Mouse (Mus musculus) neural tube, embryonic 12.5 days (tissue): Measurements from ENCODE around the gene Mef2b. TPM values are rescaled to one million over a fixed set of nuclear protein-coding genes. Genes with fewer than 3 reads are reported as not detected.
"Not testable (repeated sequence)": the region's sequence is repeated elsewhere in the genome, so short reads cannot be mapped to it uniquely, and the experiment has no call there.

Experiments used
- ATAC-seq: fragments of 200-750 bp; cut with Nextera tagmentation; 2 replicates; pipeline ENCODE4 v1.8.0; 2017; ENCODE audit warnings: low read depth, mild to moderate bottlenecking, moderate TSS enrichment, moderate library complexity; ENCODE audit not compliant: low FRiP score
- H3K27ac ChIP-seq: fragments of 300-500 bp; sonication (generic); 2 replicates; pipeline ENCODE4 v1.5.1; 2016
- H3K27me3 ChIP-seq: fragments of 300-500 bp; sonication (generic); replicated peaks from 2 replicates; pipeline ENCODE4 v1.6.1; 2016; ENCODE audit warnings: mild to moderate bottlenecking
- H3K36me3 ChIP-seq: fragments of 300-500 bp; sonication (generic); 2 replicates; pipeline ENCODE4 v1.6.1; 2016; ENCODE audit warnings: mild to moderate bottlenecking
- H3K4me1 ChIP-seq: fragments of 300-500 bp; sonication (generic); 2 replicates; pipeline ENCODE4 v1.6.1; 2016
- H3K4me2 ChIP-seq: fragments of 300-500 bp; sonication (generic); replicated peaks from 2 replicates; pipeline ENCODE4 v1.6.1; 2016; ENCODE audit warnings: mild to moderate bottlenecking
- H3K4me3 ChIP-seq: fragments of 300-500 bp; sonication (generic); 2 replicates; pipeline ENCODE4 v1.5.1; 2016
- H3K9ac ChIP-seq: fragments of 300-500 bp; sonication (generic); 2 replicates; pipeline ENCODE4 v1.6.1; 2016; ENCODE audit warnings: mild to moderate bottlenecking
- H3K9me3 ChIP-seq: fragments of 300-500 bp; sonication (generic); 2 replicates; pipeline ENCODE4 v1.6.1; 2016; ENCODE audit warnings: mild to moderate bottlenecking
- WGBS: fragments of 180-500 bp; shearing (Covaris S2); methylation state at CpG from one replicate; pipeline ENCODE4 v1.1.7; 2016; 5-methylcytosine and 5-hydroxymethylcytosine counted together
- microRNA-seq: library from miRNA; unstranded; fragments of <30 nt; microRNA quantifications from one replicate; pipeline ENCODE4, GENCODE M21; 2017
- polyA plus RNA-seq: library from polyadenylated mRNA; unstranded; fragments of >200 nt; fragmentation: Nextera tagmentation; extraction: Ambion mirVana; gene quantifications from 2 replicates; pipeline ENCODE4 v1.2.1, GENCODE M21; 2016

Mef2b gene
- polyA plus RNA-seq, 1 experiment from 2014 or later, result 0.29 TPM

- no peak for ATAC-seq
- peaks cover 13% of the 10 kb centered on the region for H3K27me3 ChIP-seq
- H3K4me3 ChIP-seq, result no peak overlapping the region
- no peaks in the 10 kb centered on the region for H3K9me3 ChIP-seq
- no peak overlapping the region for H3K9ac ChIP-seq
- H3K4me2 ChIP-seq, result no peak overlapping the region
- H3K36me3 ChIP-seq, result no peaks in the 10 kb centered on the region
- H3K27ac ChIP-seq, result no peak overlapping the region
- peaks cover 6% of the 10 kb centered on the region for H3K4me1 ChIP-seq
- WGBS, result 70% methylated on average over 3 of the region's 3 CpGs
These were observed 74.9 kb downstream of the Mef2b start for GRCm38 (mm10) chr8:70214411-70214810.

- H3K36me3 ChIP-seq, result no peaks in the 10 kb centered on the region
- no peak overlapping the region for H3K4me3 ChIP-seq
- peaks cover 13% of the 10 kb centered on the region for H3K27me3 ChIP-seq
- WGBS, result 73% methylated on average over 5 of the region's 5 CpGs
- H3K27ac ChIP-seq, result no peak overlapping the region
- no peak for ATAC-seq
- H3K4me1 ChIP-seq, result peaks cover 6% of the 10 kb centered on the region
- no peaks in the 10 kb centered on the region for H3K9me3 ChIP-seq
- no peak overlapping the region for H3K4me2 ChIP-seq
- H3K9ac ChIP-seq, result no peak overlapping the region
These were observed 75.6 kb downstream of the Mef2b start for GRCm38 (mm10) chr8:70215092-70215491.

GRCm38 (mm10) chr8:70216161-70216560 is 76.7 kb downstream of the Mef2b start:
- H3K36me3 ChIP-seq, H3K4me3 ChIP-seq, H3K9ac ChIP-seq, ATAC-seq, H3K27ac ChIP-seq, H3K4me2 ChIP-seq, H3K4me1 ChIP-seq, H3K27me3 ChIP-seq, H3K9me3 ChIP-seq: not testable (repeated sequence)
- 77% methylated on average over 3 of the region's 3 CpGs for WGBS

GRCm38 (mm10) chr8:70216566-70216965 is 77.1 kb downstream of the Mef2b start:
- no peak for ATAC-seq
- Histone ChIP-seq H3K27ac (no peak overlapping the region), H3K27me3 (0 out of 2 replicates have a peak, but pooled peaks cover 3% of the 10 kb centered on the region), H3K9ac (no peak overlapping the region), H3K36me3 (peaks cover 7% of the 10 kb centered on the region; the same call in 1 of the 2 replicates), H3K4me1 (peaks cover 2% of the 10 kb centered on the region), H3K4me2 (no peak overlapping the region), H3K4me3 (no peak overlapping the region), H3K9me3 (no peaks in the 10 kb centered on the region)
- 85% methylated on average over 1 of the region's 1 CpGs for WGBS

Small RNAs within 50 kb of the gene (microRNA-seq; reads per million reads assigned to microRNA genes)
- 2.4 reads per million, percentile 4 among the genes with 10 or more reads in this experiment for gene Mir7066

Other genes starting within 250 kb of the Mef2b start
- gene Tssk6, start 237.5 kb upstream of the Mef2b start, polyA plus RNA-seq, result 4.1 and 4.3 TPM in 2 replicates
- 162 and 171 TPM in 2 replicates for gene Ndufa13, start 237.2 kb upstream of the Mef2b start, polyA plus RNA-seq
- 8.4 and 9.8 TPM in 2 replicates for gene Yjefn3, start 237.0 kb upstream of the Mef2b start, polyA plus RNA-seq
- 61.3 and 66.9 TPM in 2 replicates for gene Gatad2a, start 143.3 kb upstream of the Mef2b start, polyA plus RNA-seq
- 70.4 and 70.9 TPM in 2 replicates for gene Mau2, start 97.0 kb upstream of the Mef2b start, polyA plus RNA-seq
- 56.4 and 57.0 TPM in 2 replicates for gene Sugp1, start 96.9 kb upstream of the Mef2b start, polyA plus RNA-seq
- 1.2 and 1.7 TPM in 2 replicates for gene Tm6sf2, start 66.8 kb upstream of the Mef2b start, polyA plus RNA-seq
- gene Hapln4, start 56.3 kb upstream of the Mef2b start, polyA plus RNA-seq, result 0.33 and 0.50 TPM in 2 replicates
- 88.8 and 93.9 TPM in 2 replicates for gene Ncan, start 18.8 kb upstream of the Mef2b start, polyA plus RNA-seq
- 29.2 and 32.0 TPM in 2 replicates for gene Nr2c2ap, start 8.4 kb upstream of the Mef2b start, polyA plus RNA-seq
- 16.5 and 17.2 TPM in 2 replicates for gene Rfxank, start 557 bp upstream of the Mef2b start, polyA plus RNA-seq
- gene Borcs8, start 212 bp upstream of the Mef2b start, polyA plus RNA-seq, result 44.9 and 49.1 TPM in 2 replicates
- 55.7 and 58.6 TPM in 2 replicates for gene Tmem161a, start 32.6 kb downstream of the Mef2b start, polyA plus RNA-seq
- gene Slc25a42, start 72.6 kb downstream of the Mef2b start, polyA plus RNA-seq, result 4.1 and 4.9 TPM in 2 replicates
- gene Sugp2, start 94.5 kb downstream of the Mef2b start, polyA plus RNA-seq, result 68.0 and 68.2 TPM in 2 replicates
- 56.1 and 59.9 TPM in 2 replicates for gene Armc6, start 94.8 kb downstream of the Mef2b start, polyA plus RNA-seq
- gene Homer3, start 143.1 kb downstream of the Mef2b start, polyA plus RNA-seq, result 94.3 and 99.6 TPM in 2 replicates
- gene Ddx49, start 162.8 kb downstream of the Mef2b start, polyA plus RNA-seq, result 50.4 and 50.8 TPM in 2 replicates
- gene Cope, start 162.8 kb downstream of the Mef2b start, polyA plus RNA-seq, result 266 and 267 TPM in 2 replicates
- 13.7 and 16.4 TPM in 2 replicates for gene Cers1, start 176.1 kb downstream of the Mef2b start, polyA plus RNA-seq
- gene Gdf1, start 190.1 kb downstream of the Mef2b start, polyA plus RNA-seq, result 2.3 and 3.9 TPM in 2 replicates
- gene Upf1, start 213.6 kb downstream of the Mef2b start, polyA plus RNA-seq, result 29.4 and 31.3 TPM in 2 replicates
- gene Comp, start 233.8 kb downstream of the Mef2b start, polyA plus RNA-seq, result 0.42 and 0.68 TPM in 2 replicates